Mouse (Mus musculus) erythroblast, embryonic 14.5 days (primary cell): Measurements from ENCODE around the gene Mapk8ip3.
"Not testable (repeated sequence)": the region's sequence is repeated elsewhere in the genome, so short reads cannot be mapped to it uniquely, and the experiment has no call there.

Source experiments
- GATA1 ChIP-seq: IDR thresholded peaks from 2 replicates; pipeline ENCODE4 v1.6.1; 2012; ENCODE audit warnings: low read length, inconsistent platforms, mixed read lengths
- TAL1 ChIP-seq: IDR thresholded peaks from 3 replicates; pipeline ENCODE4 v1.6.1; 2012; ENCODE audit warnings: low read length, inconsistent platforms, mixed read lengths

GRCm38 (mm10) chr17:24942453-24942852 lies 5.7 kb upstream of the Mapk8ip3 start:
- not testable (repeated sequence) for TF ChIP-seq GATA1, TAL1
